Mouse (Mus musculus): ENCODE measurements around the gene Pltp. TPM values are rescaled to one million over a fixed set of nuclear protein-coding genes. Genes with fewer than 3 reads are reported as not detected.
A peak's percentile ranks its signal among the peaks of the same experiment; 100 is the strongest.

Pltp gene
- total RNA-seq, 1 experiment = 56.1 TPM

DNA sequence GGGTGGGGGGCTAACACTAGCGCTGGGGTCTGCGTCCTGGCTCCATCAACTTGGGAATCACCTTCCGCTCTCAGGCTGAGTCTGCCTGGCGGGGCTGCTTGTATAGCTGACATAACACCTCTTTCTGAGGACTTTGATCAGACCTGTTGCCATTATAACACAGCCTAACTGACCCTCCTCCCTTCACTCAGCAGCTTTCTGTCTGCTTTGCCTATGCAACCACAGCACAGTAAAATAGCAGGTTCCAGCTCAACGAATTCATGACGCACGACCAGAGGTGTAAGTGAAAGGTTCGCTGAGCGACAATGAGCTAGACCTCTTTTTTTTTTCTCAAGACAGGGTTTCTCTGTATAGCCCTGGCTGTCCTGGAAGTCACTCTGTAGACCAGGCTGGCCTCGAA is 26.5 kb downstream of the Pltp start:
- TF ChIP-seq HCFC1 (IDR thresholded peaks at IDR 0.05; ENCODE audit: borderline replicate concordance, insufficient read depth, low read length) = no peak
- no peak for TF ChIP-seq ZNF384 (IDR thresholded peaks at IDR 0.05; ENCODE audit: low read depth, low read length)
- no peak for TF ChIP-seq CHD2 (IDR thresholded peaks at IDR 0.05; ENCODE audit: low read depth, low read length)
- TF ChIP-seq ZC3H11A (IDR thresholded peaks at IDR 0.05; ENCODE audit: borderline replicate concordance, low read depth, low read length) = no peak
- TF ChIP-seq MAFK (IDR thresholded peaks at IDR 0.05; ENCODE audit: insufficient read depth, low read depth, low read length) = no peak
- no peak overlapping the region for H3K4me3 ChIP-seq (ENCODE audit: insufficient read depth in 1 of 2, low read depth in 1 of 2, low read length in 2 of 2, poor library complexity in 1 of 2, severe bottlenecking in 1 of 2)

DNA sequence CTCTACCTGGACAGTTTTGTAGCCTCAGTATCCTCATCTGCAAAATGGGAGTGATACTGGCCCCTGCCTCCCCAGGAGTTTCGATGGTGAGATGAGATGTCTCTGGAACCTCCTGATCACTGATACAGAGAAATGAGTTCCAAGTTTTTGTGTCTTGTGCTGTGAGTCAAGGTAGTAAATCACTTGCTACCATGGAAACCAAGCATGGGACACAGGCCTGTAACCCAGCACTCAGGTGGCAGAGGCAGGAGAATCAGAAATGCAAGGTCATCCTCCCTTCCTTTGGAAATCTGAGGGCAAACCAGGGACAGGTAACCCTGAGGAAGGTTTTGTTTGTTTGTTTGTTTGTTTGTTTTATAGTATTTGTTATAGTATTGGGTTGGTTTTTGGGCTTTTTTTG is 28.4 kb downstream of the Pltp start:
- Histone ChIP-seq H3K4me3 (ENCODE audit: insufficient read depth in 1 of 2, low read depth in 1 of 2, low read length in 2 of 2, poor library complexity in 1 of 2, severe bottlenecking in 1 of 2) (no peak overlapping the region), H3K9me3 (ENCODE audit: control insufficient read depth, insufficient read depth, low read depth, low read length) (no peaks in the 10 kb centered on the region), H3K9ac (ENCODE audit: insufficient read depth, low read depth, low read length, poor library complexity, severe bottlenecking) (no peak overlapping the region), H3K27ac (ENCODE audit: insufficient read depth, low read depth, low read length, poor library complexity, severe bottlenecking) (peak overlapping the region; percentile 54), H3K4me1 (ENCODE audit: control insufficient read depth in 2 of 2, insufficient read depth in 2 of 2, low read length in 2 of 2, poor library complexity in 1 of 2) (peaks cover 6 to 29% of the 10 kb centered on the region in 2 experiments; a peak in 3 of 4 replicates), H3K36me3 (ENCODE audit: control insufficient read depth, insufficient read depth, low read length, poor library complexity, severe bottlenecking) (peaks cover 39% of the 10 kb centered on the region)
- in situ Hi-C loops (cut with MboI; ENCODE audit: low sequenced_read_pairs in 2 of 2, unreplicated experiment in 2 of 2) = no loop called here
- DNase-seq (ENCODE audit: low read depth, low spot score) = no peak
- TF ChIP-seq HCFC1 (IDR thresholded peaks at IDR 0.05; ENCODE audit: borderline replicate concordance, insufficient read depth, low read length) = no peak
- TF ChIP-seq MAFK (IDR thresholded peaks at IDR 0.05; ENCODE audit: insufficient read depth, low read depth, low read length) = no peak
- no peak for TF ChIP-seq ZNF384 (IDR thresholded peaks at IDR 0.05; ENCODE audit: low read depth, low read length)
- no peak for TF ChIP-seq CHD2 (IDR thresholded peaks at IDR 0.05; ENCODE audit: low read depth, low read length)
- TF ChIP-seq ZC3H11A (IDR thresholded peaks at IDR 0.05; ENCODE audit: borderline replicate concordance, low read depth, low read length) = no peak

More for the DNA sequence above, 26.5 kb downstream of the Pltp start:
- H3K27ac ChIP-seq (ENCODE audit: insufficient read depth, low read depth, low read length, poor library complexity, severe bottlenecking) = no peak overlapping the region
- peaks cover 2 to 26% of the 10 kb centered on the region in 2 experiments; a peak in 2 of 4 replicates for H3K4me1 ChIP-seq (ENCODE audit: control insufficient read depth in 2 of 2, insufficient read depth in 2 of 2, low read length in 2 of 2, poor library complexity in 1 of 2)
- DNase-seq (ENCODE audit: low read depth, low spot score) = no peak
- in situ Hi-C loops (cut with MboI; ENCODE audit: low sequenced_read_pairs in 2 of 2, unreplicated experiment in 2 of 2) = no loop called here
- H3K36me3 ChIP-seq (ENCODE audit: control insufficient read depth, insufficient read depth, low read length, poor library complexity, severe bottlenecking) = peaks cover 29% of the 10 kb centered on the region
- no peak overlapping the region for H3K9ac ChIP-seq (ENCODE audit: insufficient read depth, low read depth, low read length, poor library complexity, severe bottlenecking)
- H3K9me3 ChIP-seq (ENCODE audit: control insufficient read depth, insufficient read depth, low read depth, low read length) = no peaks in the 10 kb centered on the region

DNA sequence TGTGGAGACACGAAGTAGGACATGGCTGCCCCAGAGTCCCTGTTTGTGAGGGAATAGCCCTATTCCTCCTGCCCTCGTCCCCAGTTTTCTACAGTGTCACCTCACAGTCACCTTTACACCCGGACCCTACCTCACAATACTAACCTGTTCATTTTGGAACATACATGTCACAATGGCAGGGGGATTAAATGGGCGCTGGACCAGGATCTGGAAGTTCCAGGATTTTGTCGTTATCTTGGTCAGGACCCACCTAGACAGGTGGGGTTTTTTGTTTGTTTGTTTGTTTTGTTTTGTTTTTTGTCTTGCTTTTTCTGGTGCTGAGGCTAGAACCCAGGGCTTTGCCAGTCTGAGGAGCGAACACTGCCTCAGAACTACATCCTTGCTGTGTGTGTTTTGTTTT is 29.1 kb downstream of the Pltp start, which contains the start of gene Spata25:
Gene Spata25, minus strand, starts transcription at position 101 of the 400 bp plus-strand sequence.
- peak within 1 kb of the TSS; percentile 54 for H3K27ac ChIP-seq (ENCODE audit: insufficient read depth, low read depth, low read length, poor library complexity, severe bottlenecking)
- H3K4me1 ChIP-seq (ENCODE audit: control insufficient read depth in 2 of 2, insufficient read depth in 2 of 2, low read length in 2 of 2, poor library complexity in 1 of 2) = peaks cover 6 to 29% of the 10 kb centered on the region in 2 experiments; a peak in 3 of 4 replicates
- peak within 1 kb of the TSS; percentile 33 for H3K9ac ChIP-seq (ENCODE audit: insufficient read depth, low read depth, low read length, poor library complexity, severe bottlenecking)
- in situ Hi-C loops (cut with MboI; ENCODE audit: low sequenced_read_pairs in 2 of 2, unreplicated experiment in 2 of 2) = no loop called here
- no peak for DNase-seq (ENCODE audit: low read depth, low spot score)
- H3K4me3 ChIP-seq (ENCODE audit: insufficient read depth in 1 of 2, low read depth in 1 of 2, low read length in 2 of 2, poor library complexity in 1 of 2, severe bottlenecking in 1 of 2) = peak within 1 kb of the TSS in 1 of 2 experiments; percentile 21; a peak in 1 of 4 replicates
- peaks cover 39% of the 10 kb centered on the region for H3K36me3 ChIP-seq (ENCODE audit: control insufficient read depth, insufficient read depth, low read length, poor library complexity, severe bottlenecking)
- TF ChIP-seq CHD2 (IDR thresholded peaks at IDR 0.05; ENCODE audit: low read depth, low read length) (no peak), MAFK (IDR thresholded peaks at IDR 0.05; ENCODE audit: insufficient read depth, low read depth, low read length) (no peak), ZC3H11A (IDR thresholded peaks at IDR 0.05; ENCODE audit: borderline replicate concordance, low read depth, low read length) (no peak), HCFC1 (IDR thresholded peaks at IDR 0.05; ENCODE audit: borderline replicate concordance, insufficient read depth, low read length) (no peak), ZNF384 (IDR thresholded peaks at IDR 0.05; ENCODE audit: low read depth, low read length) (no peak)
- no peaks in the 10 kb centered on the region for H3K9me3 ChIP-seq (ENCODE audit: control insufficient read depth, insufficient read depth, low read depth, low read length)

DNA sequence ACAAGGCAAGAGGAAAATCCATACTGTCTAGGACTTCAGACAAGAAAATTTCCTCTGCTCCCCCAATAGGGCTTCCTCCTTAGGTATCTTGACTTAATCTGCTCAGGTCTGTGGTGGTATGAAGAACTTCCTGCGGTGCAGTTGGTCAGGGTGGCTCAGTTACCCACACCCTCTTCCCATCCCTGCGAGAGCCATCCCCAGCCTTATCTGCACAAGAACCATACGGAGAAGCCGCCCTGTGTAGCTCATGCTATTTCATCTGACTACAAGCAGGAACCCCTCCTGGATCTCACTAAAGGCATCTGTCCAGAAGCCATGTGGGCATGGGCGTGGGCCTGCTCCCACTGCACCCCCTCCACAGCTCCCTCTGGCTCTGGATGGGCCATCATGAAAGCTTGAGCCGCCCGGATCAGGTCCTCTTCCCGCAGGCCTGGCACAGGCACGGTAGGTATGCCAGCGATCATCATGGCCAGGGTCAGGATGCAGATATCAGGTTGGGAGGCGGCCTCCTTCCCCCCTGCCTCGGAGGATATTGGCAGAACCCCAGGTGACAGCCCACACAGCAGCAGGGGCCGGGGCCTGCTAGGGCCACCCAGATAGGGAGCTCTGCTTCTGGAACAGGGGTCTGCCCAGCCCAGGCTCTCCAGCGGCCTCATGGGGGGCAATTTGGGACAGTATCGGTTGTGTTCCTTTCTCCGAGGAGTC is 30.2 kb downstream of the Pltp start:
- Histone ChIP-seq H3K4me3 (ENCODE audit: insufficient read depth in 1 of 2, low read depth in 1 of 2, low read length in 2 of 2, poor library complexity in 1 of 2, severe bottlenecking in 1 of 2) (peak overlapping the region in 1 of 2 experiments; percentile 21; a peak in 1 of 4 replicates), H3K4me1 (ENCODE audit: control insufficient read depth in 2 of 2, insufficient read depth in 2 of 2, low read length in 2 of 2, poor library complexity in 1 of 2) (peaks cover 6 to 29% of the 10 kb centered on the region in 2 experiments; a peak in 3 of 4 replicates), H3K36me3 (ENCODE audit: control insufficient read depth, insufficient read depth, low read length, poor library complexity, severe bottlenecking) (peaks cover 39% of the 10 kb centered on the region), H3K27ac (ENCODE audit: insufficient read depth, low read depth, low read length, poor library complexity, severe bottlenecking) (no peak overlapping the region; the same call in 1 of the 2 replicates), H3K9me3 (ENCODE audit: control insufficient read depth, insufficient read depth, low read depth, low read length) (no peaks in the 10 kb centered on the region), H3K9ac (ENCODE audit: insufficient read depth, low read depth, low read length, poor library complexity, severe bottlenecking) (peak overlapping the region; percentile 33)
- no peak for DNase-seq (ENCODE audit: low read depth, low spot score)
- TF ChIP-seq MAFK (IDR thresholded peaks at IDR 0.05; ENCODE audit: insufficient read depth, low read depth, low read length) = no peak
- TF ChIP-seq HCFC1 (IDR thresholded peaks at IDR 0.05; ENCODE audit: borderline replicate concordance, insufficient read depth, low read length) = no peak
- TF ChIP-seq ZC3H11A (IDR thresholded peaks at IDR 0.05; ENCODE audit: borderline replicate concordance, low read depth, low read length) = no peak
- no peak for TF ChIP-seq CHD2 (IDR thresholded peaks at IDR 0.05; ENCODE audit: low read depth, low read length)
- TF ChIP-seq ZNF384 (IDR thresholded peaks at IDR 0.05; ENCODE audit: low read depth, low read length) = no peak
- in situ Hi-C loops (cut with MboI; ENCODE audit: low sequenced_read_pairs in 2 of 2, unreplicated experiment in 2 of 2) = no loop called here
